Mouse (Mus musculus) frontal cortex, postnatal 14 days (tissue): ENCODE measurements around the gene Zbtb25.

Experiments
- DNase-seq, 2 experiments: peaks; one replicate each; pipeline ENCODE4 v3.0.0; 2022; ENCODE audit warnings: low spot score in 2 of 2

Gene Zbtb25

GRCm38 (mm10) chr12:76376649-76377048 is 7.2 kb upstream of the Zbtb25 start:
- DNase-seq = no peak

DNA sequence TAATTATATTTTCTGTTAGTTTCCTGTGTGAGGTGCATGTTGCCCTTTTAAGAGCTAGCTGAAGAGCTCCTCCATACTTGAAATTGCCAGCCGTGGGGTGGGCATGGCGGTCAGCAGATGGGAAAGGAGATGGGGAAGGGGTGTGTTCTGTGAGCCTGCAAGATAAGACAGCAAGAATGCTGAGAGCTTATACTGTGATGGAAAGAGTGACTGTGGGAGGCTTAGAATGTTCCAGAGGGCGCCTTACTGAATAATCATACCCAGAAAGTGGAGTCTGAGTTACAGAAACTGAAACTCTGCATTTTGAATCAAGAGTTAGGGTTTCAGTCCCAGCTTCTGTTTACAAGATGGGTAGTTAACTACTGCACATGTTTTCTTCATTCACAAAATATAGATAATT is 6.1 kb upstream of the Zbtb25 start:
- no peak for DNase-seq

DNA sequence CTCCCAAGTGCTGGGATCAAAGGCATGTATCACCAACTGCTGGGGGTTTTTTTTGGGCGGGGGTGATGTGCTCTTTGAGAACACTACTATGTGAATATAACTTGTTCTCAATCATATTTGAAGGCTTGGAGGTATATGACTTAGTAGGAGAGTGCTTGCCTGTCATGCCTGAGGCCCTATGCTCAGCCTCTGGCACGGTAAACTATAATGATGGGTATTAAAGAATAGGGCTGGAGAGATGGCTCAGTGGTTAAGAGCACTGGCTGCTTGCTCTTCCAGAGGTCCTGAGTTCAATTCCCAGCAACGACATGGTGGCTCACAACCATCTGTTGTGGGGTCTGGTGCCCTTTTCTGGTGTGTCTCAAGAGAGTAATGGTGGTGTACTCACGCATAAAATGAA is 5.5 kb upstream of the Zbtb25 start:
- no peak for DNase-seq

GRCm38 (mm10) chr12:76373991-76374390 is 4.6 kb upstream of the Zbtb25 start:
- DNase-seq = no peak

- DNase-seq = no peak
Observed at GRCm38 (mm10) chr12:76372881-76373818, 3.7 kb upstream of the Zbtb25 start.

- no peak for DNase-seq
Observed at GRCm38 (mm10) chr12:76372046-76372445, 2.6 kb upstream of the Zbtb25 start.

- peak in 1 of 2 experiments; percentile 40 for DNase-seq
Observed at GRCm38 (mm10) chr12:76370831-76371571, 1.6 kb upstream of the Zbtb25 start.

- DNase-seq = peak; percentile 66 to 73
Observed at GRCm38 (mm10) chr12:76369978-76370830, 802 bp upstream of the Zbtb25 start, which contains the start of gene Zbtb1. Gene Zbtb1 (plus strand): TSS chr12:76370266.

GRCm38 (mm10) chr12:76368790-76369205 is 604 bp downstream of the Zbtb25 start:
- no peak for DNase-seq

- DNase-seq = no peak
Observed at GRCm38 (mm10) chr12:76368201-76368789, 1.1 kb downstream of the Zbtb25 start.

DNA sequence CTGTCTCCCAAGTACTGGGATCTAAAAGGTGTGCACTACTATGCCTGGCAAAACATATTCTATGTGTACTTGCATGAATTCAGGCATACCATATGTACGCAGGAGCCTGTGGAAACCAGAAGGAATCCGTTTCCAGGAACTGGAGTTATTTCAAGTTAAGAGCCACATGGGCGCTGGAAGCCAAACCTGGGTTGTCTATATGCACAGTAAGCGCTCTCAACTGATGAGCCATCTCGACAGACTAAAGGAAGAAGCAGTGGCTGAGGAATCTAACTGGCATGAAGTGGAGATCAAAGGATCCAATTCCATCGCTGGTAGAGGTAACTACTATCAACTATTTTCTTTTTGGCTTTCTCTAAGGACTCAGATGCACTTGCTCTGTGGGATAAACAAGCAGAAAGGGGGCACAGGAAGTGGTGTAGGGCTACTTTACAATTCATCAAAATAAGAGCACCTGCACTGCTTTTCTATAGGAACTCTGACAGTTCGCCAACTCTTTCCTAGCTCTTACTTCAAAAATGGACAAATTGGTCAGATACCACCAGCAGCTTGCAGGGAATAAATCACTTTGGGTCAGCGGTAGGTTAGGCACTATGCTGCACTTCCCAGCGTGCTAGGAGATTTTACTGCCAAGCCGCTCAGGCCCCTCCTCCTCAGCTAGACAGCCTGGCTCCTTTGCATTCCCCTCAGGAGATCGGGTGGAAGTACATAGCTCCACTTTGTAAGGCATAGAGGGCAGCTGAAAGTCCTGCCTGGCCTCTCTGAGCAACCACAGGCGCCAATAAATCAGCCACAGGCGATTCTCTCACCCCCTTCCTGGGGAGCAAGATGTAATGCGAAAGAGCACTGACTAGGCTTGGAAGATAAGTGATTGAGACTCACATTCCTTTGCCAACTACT is 2.1 kb downstream of the Zbtb25 start:
- DNase-seq = no peak

DNA sequence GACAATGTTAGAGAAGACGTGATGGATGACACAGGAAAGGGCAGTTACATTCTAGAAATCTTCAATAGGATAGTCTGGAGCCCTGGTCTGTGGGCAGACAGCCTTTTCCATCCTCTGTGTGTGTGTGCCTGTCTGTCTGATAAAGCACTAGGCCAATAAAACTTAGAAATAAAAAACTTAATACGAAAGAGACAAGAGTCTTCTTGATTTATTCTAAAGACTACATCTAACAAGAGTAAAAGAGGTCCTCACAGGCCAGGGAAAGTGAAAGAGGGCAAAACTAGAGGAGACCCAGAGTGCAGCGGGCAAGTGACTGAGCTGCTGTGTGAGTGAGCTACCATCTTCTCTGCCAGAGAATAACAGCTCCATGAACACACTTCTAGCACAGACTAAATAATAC is 3.1 kb downstream of the Zbtb25 start:
- DNase-seq = no peak

DNA sequence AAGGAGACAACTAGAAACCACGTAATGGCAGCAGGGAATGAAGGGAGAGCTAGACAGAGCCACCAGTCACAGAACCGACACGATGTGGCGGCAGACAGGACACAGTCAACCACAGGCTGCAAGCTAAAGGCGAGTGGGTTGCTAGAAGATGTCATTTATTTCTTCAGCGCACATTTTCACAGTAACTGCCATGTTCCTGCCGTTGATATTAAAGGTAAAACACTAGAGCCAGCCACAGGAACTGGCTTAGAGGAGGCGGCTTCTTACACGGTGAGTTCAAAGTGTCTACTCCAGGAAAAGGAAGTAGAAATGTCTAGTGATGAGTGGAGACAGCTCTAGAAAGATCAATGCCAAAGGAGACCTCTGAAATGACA is 7.1 kb downstream of the Zbtb25 start:
- DNase-seq = no peak

DNA sequence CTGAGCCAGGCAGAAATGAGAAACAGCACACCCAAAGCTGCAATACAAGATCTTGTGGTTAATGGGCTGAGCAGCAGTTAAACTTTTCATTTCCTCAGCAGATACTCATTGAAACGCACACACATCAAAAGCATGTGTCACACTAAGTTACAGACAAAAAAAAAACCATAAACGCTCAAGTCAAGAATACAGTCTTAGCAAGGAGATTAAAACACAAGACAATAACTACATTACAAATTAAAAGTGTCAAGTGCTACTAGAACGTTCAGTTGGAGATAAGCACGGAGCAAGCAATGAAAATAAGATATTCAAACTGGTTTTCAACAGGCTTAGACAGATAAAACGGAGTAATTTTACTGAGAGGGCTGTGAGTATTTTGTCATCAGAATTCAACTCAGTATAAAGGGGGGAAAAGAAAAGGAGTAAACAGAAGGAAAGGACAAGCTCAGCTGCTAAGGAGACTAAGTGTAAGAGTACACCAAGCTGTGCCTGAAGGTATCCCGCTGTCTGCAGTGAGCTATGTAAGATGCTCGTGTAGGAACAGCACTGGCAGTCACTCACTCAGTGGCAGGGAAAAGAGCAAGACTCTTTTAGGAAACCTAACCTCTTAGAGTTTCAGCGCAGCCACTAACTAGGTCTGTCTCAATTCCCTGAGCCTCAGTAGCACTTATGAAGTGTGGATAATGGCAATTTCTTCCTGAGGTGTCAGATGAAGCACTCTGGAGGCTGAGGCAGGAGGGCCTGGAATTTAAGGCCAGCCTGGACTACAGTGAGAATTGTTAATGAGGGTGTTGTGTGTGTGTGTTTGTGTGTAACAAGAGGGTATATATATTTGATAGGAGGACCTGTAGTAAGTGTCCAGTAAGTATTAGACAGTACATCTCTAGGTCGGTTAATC is 7.7 kb downstream of the Zbtb25 start:
- no peak for DNase-seq

DNA sequence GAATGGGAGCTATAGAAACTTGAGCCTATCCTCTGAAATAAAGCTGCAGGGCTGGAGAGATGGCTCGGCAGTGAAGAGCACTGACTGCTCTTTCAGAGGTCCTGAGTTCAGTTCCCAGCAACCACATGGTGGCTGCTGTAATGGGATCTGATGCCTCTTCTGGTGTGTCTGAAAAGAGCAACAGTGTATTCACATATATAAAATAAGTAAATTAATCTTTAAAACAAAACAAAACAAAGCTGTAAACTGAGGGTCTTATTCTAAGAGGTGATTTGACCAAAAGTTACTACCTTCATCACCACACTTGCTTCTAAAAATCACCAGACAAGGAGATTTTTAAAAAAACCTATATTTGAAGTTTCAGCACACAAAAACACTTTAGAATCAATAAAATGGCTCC is 8.5 kb downstream of the Zbtb25 start:
- DNase-seq = no peak

- no peak for DNase-seq
Observed at GRCm38 (mm10) chr12:76349680-76350220, 19.7 kb downstream of the Zbtb25 start.

- DNase-seq = no peak
Observed at GRCm38 (mm10) chr12:76345759-76346455, 23.5 kb downstream of the Zbtb25 start.

GRCm38 (mm10) chr12:76341080-76341479 is 28.3 kb downstream of the Zbtb25 start:
- no peak for DNase-seq
